Mouse (Mus musculus): ENCODE measurements around the gene Abhd10. TPM values are rescaled to one million over a fixed set of nuclear protein-coding genes. Genes with fewer than 3 reads are reported as not detected.

Abhd10 gene
- total and polyA plus RNA-seq, 3 experiments: 4.0 to 23.9 (median 16.3) TPM

GRCm38 (mm10) chr16:45722460-45722951 is 20.2 kb downstream of the Abhd10 start:
- TF ChIP-seq TAL1 (conservative IDR thresholded peaks at IDR 0.05; ENCODE audit: low read depth, low read length) (no peak), GATA1 (IDR thresholded peaks at IDR 0.05; ENCODE audit: borderline replicate concordance, low read length) (no peak), POLR2AphosphoS5 (IDR thresholded peaks at IDR 0.05; ENCODE audit: insufficient replicate concordance, low read depth, low read length) (no peak), GATA2 (IDR thresholded peaks at IDR 0.05; ENCODE audit: borderline replicate concordance, low read depth, low read length) (no peak), CTCF (IDR thresholded peaks at IDR 0.05; ENCODE audit: low read depth, low read length) (no peak)
- H3K4me1 ChIP-seq (ENCODE audit: insufficient read depth, low read depth, low read length): no peaks in the 10 kb centered on the region
- ATAC-seq (ENCODE audit: extremely low read depth, insufficient number of reproducible peaks, low FRiP score, poor library complexity, severe bottlenecking): no peak
- no peak overlapping the region for H3K4me3 ChIP-seq (ENCODE audit: low read depth, low read length)
- H3K36me3 ChIP-seq (replicated peaks): no peaks in the 10 kb centered on the region
- DNase-seq (ENCODE audit: low spot score): no peak
- H3K27me3 ChIP-seq (ENCODE audit: insufficient read depth, low read length): 0 out of 2 replicates have a peak, but pooled peaks cover 6% of the 10 kb centered on the region
- no peaks in the 10 kb centered on the region for H3K9me3 ChIP-seq (replicated peaks)

GRCm38 (mm10) chr16:45720022-45720630 is 22.6 kb downstream of the Abhd10 start:
- Histone ChIP-seq H3K27me3 (ENCODE audit: insufficient read depth, low read length) (0 out of 2 replicates have a peak, but pooled peaks cover 6% of the 10 kb centered on the region), H3K4me1 (ENCODE audit: insufficient read depth, low read depth, low read length) (no peaks in the 10 kb centered on the region), H3K4me3 (ENCODE audit: low read depth, low read length) (no peak overlapping the region), H3K9me3 (replicated peaks) (no peaks in the 10 kb centered on the region), H3K36me3 (replicated peaks) (no peaks in the 10 kb centered on the region)
- no peak for TF ChIP-seq CTCF (IDR thresholded peaks at IDR 0.05; ENCODE audit: low read depth, low read length)
- TF ChIP-seq TAL1 (conservative IDR thresholded peaks at IDR 0.05; ENCODE audit: low read depth, low read length): no peak
- TF ChIP-seq GATA2 (IDR thresholded peaks at IDR 0.05; ENCODE audit: borderline replicate concordance, low read depth, low read length): no peak
- TF ChIP-seq GATA1 (IDR thresholded peaks at IDR 0.05; ENCODE audit: borderline replicate concordance, low read length): no peak
- TF ChIP-seq POLR2AphosphoS5 (IDR thresholded peaks at IDR 0.05; ENCODE audit: insufficient replicate concordance, low read depth, low read length): no peak
- DNase-seq (ENCODE audit: low spot score): no peak
- no peak for ATAC-seq (ENCODE audit: extremely low read depth, insufficient number of reproducible peaks, low FRiP score, poor library complexity, severe bottlenecking)

- H3K9me3 ChIP-seq (replicated peaks): no peaks in the 10 kb centered on the region
- no peak for TF ChIP-seq GATA1 (IDR thresholded peaks at IDR 0.05; ENCODE audit: borderline replicate concordance, low read length)
- TF ChIP-seq TAL1 (conservative IDR thresholded peaks at IDR 0.05; ENCODE audit: low read depth, low read length): no peak
- TF ChIP-seq GATA2 (IDR thresholded peaks at IDR 0.05; ENCODE audit: borderline replicate concordance, low read depth, low read length): no peak
- no peak for TF ChIP-seq POLR2AphosphoS5 (IDR thresholded peaks at IDR 0.05; ENCODE audit: insufficient replicate concordance, low read depth, low read length)
- no peak for TF ChIP-seq CTCF (IDR thresholded peaks at IDR 0.05; ENCODE audit: low read depth, low read length)
- H3K27me3 ChIP-seq (ENCODE audit: insufficient read depth, low read length): 0 out of 2 replicates have a peak, but pooled peaks cover 6% of the 10 kb centered on the region
- H3K4me1 ChIP-seq (ENCODE audit: insufficient read depth, low read depth, low read length): no peaks in the 10 kb centered on the region
- no peaks in the 10 kb centered on the region for H3K36me3 ChIP-seq (replicated peaks)
- DNase-seq (ENCODE audit: low spot score) (no peak), ATAC-seq (ENCODE audit: extremely low read depth, insufficient number of reproducible peaks, low FRiP score, poor library complexity, severe bottlenecking) (no peak)
- H3K4me3 ChIP-seq (ENCODE audit: low read depth, low read length): no peak overlapping the region
Measured at GRCm38 (mm10) chr16:45718296-45718695, 24.5 kb downstream of the Abhd10 start.

GRCm38 (mm10) chr16:45714489-45715150 is 28.1 kb downstream of the Abhd10 start:
- Histone ChIP-seq H3K9me3 (replicated peaks) (no peaks in the 10 kb centered on the region), H3K4me3 (ENCODE audit: low read depth, low read length) (no peak overlapping the region), H3K4me1 (ENCODE audit: insufficient read depth, low read depth, low read length) (no peaks in the 10 kb centered on the region), H3K27me3 (ENCODE audit: insufficient read depth, low read length) (peaks cover 8% of the 10 kb centered on the region; the same call in 1 of the 2 replicates), H3K36me3 (replicated peaks) (no peaks in the 10 kb centered on the region)
- ATAC-seq (ENCODE audit: extremely low read depth, insufficient number of reproducible peaks, low FRiP score, poor library complexity, severe bottlenecking): no peak
- TF ChIP-seq GATA2 (IDR thresholded peaks at IDR 0.05; ENCODE audit: borderline replicate concordance, low read depth, low read length) (no peak), POLR2AphosphoS5 (IDR thresholded peaks at IDR 0.05; ENCODE audit: insufficient replicate concordance, low read depth, low read length) (no peak), TAL1 (conservative IDR thresholded peaks at IDR 0.05; ENCODE audit: low read depth, low read length) (no peak), CTCF (IDR thresholded peaks at IDR 0.05; ENCODE audit: low read depth, low read length) (no peak), GATA1 (IDR thresholded peaks at IDR 0.05; ENCODE audit: borderline replicate concordance, low read length) (no peak)
- DNase-seq (ENCODE audit: low spot score): no peak

GRCm38 (mm10) chr16:45713878-45714277 is 28.9 kb downstream of the Abhd10 start:
- Histone ChIP-seq H3K27me3 (ENCODE audit: insufficient read depth, low read length) (peaks cover 8% of the 10 kb centered on the region; the same call in 1 of the 2 replicates), H3K4me3 (ENCODE audit: low read depth, low read length) (no peak overlapping the region), H3K9me3 (replicated peaks) (no peaks in the 10 kb centered on the region), H3K4me1 (ENCODE audit: insufficient read depth, low read depth, low read length) (no peaks in the 10 kb centered on the region), H3K36me3 (replicated peaks) (no peaks in the 10 kb centered on the region)
- DNase-seq (ENCODE audit: low spot score): no peak
- TF ChIP-seq GATA2 (IDR thresholded peaks at IDR 0.05; ENCODE audit: borderline replicate concordance, low read depth, low read length): no peak
- TF ChIP-seq TAL1 (conservative IDR thresholded peaks at IDR 0.05; ENCODE audit: low read depth, low read length): no peak
- TF ChIP-seq CTCF (IDR thresholded peaks at IDR 0.05; ENCODE audit: low read depth, low read length): no peak
- no peak for TF ChIP-seq GATA1 (IDR thresholded peaks at IDR 0.05; ENCODE audit: borderline replicate concordance, low read length)
- TF ChIP-seq POLR2AphosphoS5 (IDR thresholded peaks at IDR 0.05; ENCODE audit: insufficient replicate concordance, low read depth, low read length): no peak
- no peak for ATAC-seq (ENCODE audit: extremely low read depth, insufficient number of reproducible peaks, low FRiP score, poor library complexity, severe bottlenecking)

GRCm38 (mm10) chr16:45713261-45713660 is 29.5 kb downstream of the Abhd10 start:
- Histone ChIP-seq H3K9me3 (replicated peaks) (no peaks in the 10 kb centered on the region), H3K27me3 (ENCODE audit: insufficient read depth, low read length) (peaks cover 4% of the 10 kb centered on the region; the same call in 1 of the 2 replicates), H3K4me1 (ENCODE audit: insufficient read depth, low read depth, low read length) (no peaks in the 10 kb centered on the region), H3K36me3 (replicated peaks) (no peaks in the 10 kb centered on the region), H3K4me3 (ENCODE audit: low read depth, low read length) (no peak overlapping the region)
- no peak for DNase-seq (ENCODE audit: low spot score)
- no peak for TF ChIP-seq GATA2 (IDR thresholded peaks at IDR 0.05; ENCODE audit: borderline replicate concordance, low read depth, low read length)
- TF ChIP-seq CTCF (IDR thresholded peaks at IDR 0.05; ENCODE audit: low read depth, low read length): no peak
- no peak for TF ChIP-seq TAL1 (conservative IDR thresholded peaks at IDR 0.05; ENCODE audit: low read depth, low read length)
- no peak for TF ChIP-seq POLR2AphosphoS5 (IDR thresholded peaks at IDR 0.05; ENCODE audit: insufficient replicate concordance, low read depth, low read length)
- no peak for TF ChIP-seq GATA1 (IDR thresholded peaks at IDR 0.05; ENCODE audit: borderline replicate concordance, low read length)
- no peak for ATAC-seq (ENCODE audit: extremely low read depth, insufficient number of reproducible peaks, low FRiP score, poor library complexity, severe bottlenecking)

Data from G1E (cell line).